Mouse (Mus musculus) limb, embryonic 12.5 days (tissue): ENCODE measurements at regions not wholly inside any gene's neighbourhood (a gene's known extent, or its start where the extent isn't known, plus 50 kb on each side); places are given as distances from the start of the nearest gene placed in this dataset.

Experiments
- ATAC-seq: fragments of 200-750 bp; cut with Nextera tagmentation; 2 replicates; pipeline ENCODE4 v1.8.0; 2017; ENCODE audit warnings: low read depth, moderate TSS enrichment; ENCODE audit not compliant: insufficient number of reproducible peaks, insufficient read depth, low FRiP score, low TSS enrichment
- H3K27ac ChIP-seq: fragments of 300-500 bp; sonication (generic); 2 replicates; pipeline ENCODE4 v1.5.1; 2016; ENCODE audit warnings: mild to moderate bottlenecking, moderate library complexity
- H3K27me3 ChIP-seq: fragments of 300-500 bp; sonication (generic); 2 replicates; pipeline ENCODE4 v1.6.1; 2016; ENCODE audit warnings: mild to moderate bottlenecking, moderate library complexity
- H3K36me3 ChIP-seq: fragments of 300-500 bp; sonication (generic); 2 replicates; pipeline ENCODE4 v1.6.1; 2016; ENCODE audit warnings: mild to moderate bottlenecking, moderate library complexity
- H3K4me1 ChIP-seq: fragments of 300-500 bp; sonication (generic); replicated peaks from 2 replicates; pipeline ENCODE4 v1.6.1; 2016
- H3K4me2 ChIP-seq: fragments of 300-500 bp; sonication (generic); 2 replicates; pipeline ENCODE4 v1.6.1; 2016; ENCODE audit warnings: mild to moderate bottlenecking, moderate library complexity
- H3K4me3 ChIP-seq: fragments of 300-500 bp; sonication (generic); replicated peaks from 2 replicates; pipeline ENCODE4 v1.5.1; 2016; ENCODE audit warnings: mild to moderate bottlenecking
- H3K9ac ChIP-seq: fragments of 300-500 bp; sonication (generic); replicated peaks from 2 replicates; pipeline ENCODE4 v1.6.1; 2016; ENCODE audit warnings: mild to moderate bottlenecking, moderate library complexity
- H3K9me3 ChIP-seq: fragments of 300-500 bp; sonication (generic); 2 replicates; pipeline ENCODE4 v1.6.1; 2016; ENCODE audit warnings: mild to moderate bottlenecking, moderate library complexity
- WGBS: fragments of 180-500 bp; shearing (Covaris S2); methylation state at CpG from one replicate; pipeline ENCODE4 v1.1.7; 2016; 5-methylcytosine and 5-hydroxymethylcytosine counted together

- no peaks in the 10 kb centered on the region for H3K9me3 ChIP-seq
- H3K36me3 ChIP-seq = no peaks in the 10 kb centered on the region
- H3K4me2 ChIP-seq = no peak overlapping the region
- no peaks in the 10 kb centered on the region for H3K4me1 ChIP-seq
- no peak for ATAC-seq
- H3K9ac ChIP-seq = no peak overlapping the region
- H3K4me3 ChIP-seq = no peak overlapping the region
- H3K27ac ChIP-seq = no peak overlapping the region
- peaks cover 18% of the 10 kb centered on the region; the same call in 1 of the 2 replicates for H3K27me3 ChIP-seq
- WGBS = 79% methylated on average over 4 of the region's 4 CpGs
Measured at GRCm38 (mm10) chr13:53924433-53924832, 131.1 kb downstream of the Drd1 start.

- no peaks in the 10 kb centered on the region for H3K4me1 ChIP-seq
- 70% methylated on average over 7 of the region's 7 CpGs for WGBS
- H3K27ac ChIP-seq = no peak overlapping the region
- no peak overlapping the region for H3K9ac ChIP-seq
- no peak overlapping the region for H3K4me2 ChIP-seq
- H3K4me3 ChIP-seq = no peak overlapping the region
- H3K27me3 ChIP-seq = peaks cover 18% of the 10 kb centered on the region; the same call in 1 of the 2 replicates
- no peaks in the 10 kb centered on the region for H3K9me3 ChIP-seq
- H3K36me3 ChIP-seq = no peaks in the 10 kb centered on the region
- ATAC-seq = no peak
Measured at GRCm38 (mm10) chr13:53923721-53924374, 131.7 kb downstream of the Drd1 start.

- Histone ChIP-seq H3K36me3 (no peaks in the 10 kb centered on the region), H3K9me3 (no peaks in the 10 kb centered on the region), H3K4me1 (no peaks in the 10 kb centered on the region), H3K9ac (no peak overlapping the region), H3K27ac (no peak overlapping the region), H3K27me3 (peaks cover 16% of the 10 kb centered on the region; the same call in 1 of the 2 replicates), H3K4me3 (no peak overlapping the region), H3K4me2 (no peak overlapping the region)
- no peak for ATAC-seq
- WGBS = 80% methylated on average over 5 of the region's 5 CpGs
Measured at GRCm38 (mm10) chr13:53921796-53922195, 133.7 kb downstream of the Drd1 start.

- no peak overlapping the region for H3K27ac ChIP-seq
- no peaks in the 10 kb centered on the region for H3K36me3 ChIP-seq
- H3K27me3 ChIP-seq = peaks cover 12% of the 10 kb centered on the region; the same call in 1 of the 2 replicates
- WGBS = 60% methylated on average over 5 of the region's 5 CpGs
- no peaks in the 10 kb centered on the region for H3K4me1 ChIP-seq
- H3K9me3 ChIP-seq = no peaks in the 10 kb centered on the region
- H3K9ac ChIP-seq = no peak overlapping the region
- ATAC-seq = no peak
- no peak overlapping the region for H3K4me3 ChIP-seq
- H3K4me2 ChIP-seq = no peak overlapping the region
Measured at GRCm38 (mm10) chr13:53919851-53920381, 135.6 kb downstream of the Drd1 start.

- no peak overlapping the region for H3K27ac ChIP-seq
- no peak overlapping the region for H3K4me3 ChIP-seq
- H3K4me1 ChIP-seq = no peaks in the 10 kb centered on the region
- H3K27me3 ChIP-seq = no peaks in the 10 kb centered on the region; the same call in 1 of the 2 replicates
- H3K9ac ChIP-seq = no peak overlapping the region
- no peak for ATAC-seq
- WGBS = 88% methylated on average over 8 of the region's 8 CpGs
- no peak overlapping the region for H3K4me2 ChIP-seq
- no peaks in the 10 kb centered on the region for H3K9me3 ChIP-seq
- no peaks in the 10 kb centered on the region for H3K36me3 ChIP-seq
Measured at GRCm38 (mm10) chr13:53915456-53915855, 140.0 kb downstream of the Drd1 start.

- H3K9ac ChIP-seq = no peak overlapping the region
- H3K4me1 ChIP-seq = no peaks in the 10 kb centered on the region
- no peak overlapping the region for H3K4me2 ChIP-seq
- no peak overlapping the region for H3K4me3 ChIP-seq
- 85% methylated on average over 11 of the region's 11 CpGs for WGBS
- H3K36me3 ChIP-seq = no peaks in the 10 kb centered on the region
- H3K9me3 ChIP-seq = no peaks in the 10 kb centered on the region
- H3K27ac ChIP-seq = no peak overlapping the region
- H3K27me3 ChIP-seq = no peaks in the 10 kb centered on the region; the same call in 1 of the 2 replicates
- ATAC-seq = no peak
Measured at GRCm38 (mm10) chr13:53914434-53914833, 141.1 kb downstream of the Drd1 start.

- Histone ChIP-seq H3K27ac (no peak overlapping the region), H3K27me3 (no peaks in the 10 kb centered on the region; the same call in 1 of the 2 replicates), H3K4me1 (no peaks in the 10 kb centered on the region), H3K4me3 (no peak overlapping the region), H3K9ac (no peak overlapping the region), H3K9me3 (no peaks in the 10 kb centered on the region), H3K36me3 (no peaks in the 10 kb centered on the region), H3K4me2 (no peak overlapping the region)
- no peak for ATAC-seq
- WGBS = 73% methylated on average over 10 of the region's 10 CpGs
Measured at GRCm38 (mm10) chr13:53913501-53913900, 142.0 kb downstream of the Drd1 start.

- H3K9me3 ChIP-seq = no peaks in the 10 kb centered on the region
- no peak for ATAC-seq
- no peaks in the 10 kb centered on the region for H3K4me1 ChIP-seq
- no peak overlapping the region for H3K4me2 ChIP-seq
- no peaks in the 10 kb centered on the region for H3K36me3 ChIP-seq
- no peak overlapping the region for H3K9ac ChIP-seq
- no peaks in the 10 kb centered on the region; the same call in 1 of the 2 replicates for H3K27me3 ChIP-seq
- H3K4me3 ChIP-seq = no peak overlapping the region
- WGBS = 73% methylated on average over 3 of the region's 3 CpGs
- no peak overlapping the region for H3K27ac ChIP-seq
Measured at GRCm38 (mm10) chr13:53911846-53912245, 143.7 kb downstream of the Drd1 start.

GRCm38 (mm10) chr13:53911261-53911660 is 144.2 kb downstream of the Drd1 start:
- no peak overlapping the region for H3K9ac ChIP-seq
- H3K4me2 ChIP-seq = no peak overlapping the region
- WGBS = 80% methylated on average over 8 of the region's 8 CpGs
- H3K9me3 ChIP-seq = no peaks in the 10 kb centered on the region
- no peak overlapping the region for H3K4me3 ChIP-seq
- no peaks in the 10 kb centered on the region for H3K27me3 ChIP-seq
- H3K4me1 ChIP-seq = no peaks in the 10 kb centered on the region
- no peak for ATAC-seq
- H3K36me3 ChIP-seq = no peaks in the 10 kb centered on the region
- no peak overlapping the region for H3K27ac ChIP-seq

GRCm38 (mm10) chr13:53910251-53910650 is 145.3 kb downstream of the Drd1 start:
- WGBS = 86% methylated on average over 4 of the region's 4 CpGs
- Histone ChIP-seq H3K4me3 (no peak overlapping the region), H3K4me2 (no peak overlapping the region), H3K9ac (no peak overlapping the region), H3K36me3 (no peaks in the 10 kb centered on the region), H3K4me1 (no peaks in the 10 kb centered on the region), H3K27ac (no peak overlapping the region), H3K9me3 (no peaks in the 10 kb centered on the region), H3K27me3 (no peaks in the 10 kb centered on the region)
- ATAC-seq = no peak

GRCm38 (mm10) chr13:53904471-53904870 is 151.0 kb downstream of the Drd1 start:
- H3K36me3 ChIP-seq = no peaks in the 10 kb centered on the region
- WGBS = 76% methylated on average over 8 of the region's 8 CpGs
- no peak for ATAC-seq

GRCm38 (mm10) chr13:53903626-53904025 is 151.9 kb downstream of the Drd1 start:
- no peak overlapping the region for H3K4me2 ChIP-seq
- H3K4me3 ChIP-seq = no peak overlapping the region
- no peak overlapping the region for H3K27ac ChIP-seq
- no peak for ATAC-seq
- no peak overlapping the region for H3K9ac ChIP-seq
- no peaks in the 10 kb centered on the region for H3K4me1 ChIP-seq
- WGBS = 73% methylated on average over 7 of the region's 7 CpGs
- H3K36me3 ChIP-seq = no peaks in the 10 kb centered on the region
- H3K27me3 ChIP-seq = peaks cover 8% of the 10 kb centered on the region; the same call in 1 of the 2 replicates
- H3K9me3 ChIP-seq = no peaks in the 10 kb centered on the region

More at GRCm38 (mm10) chr13:53904471-53904870, 151.0 kb downstream of the Drd1 start:
- Histone ChIP-seq H3K27ac (no peak overlapping the region), H3K4me3 (no peak overlapping the region), H3K9me3 (no peaks in the 10 kb centered on the region), H3K27me3 (peaks cover 8% of the 10 kb centered on the region; the same call in 1 of the 2 replicates), H3K4me2 (no peak overlapping the region), H3K9ac (no peak overlapping the region), H3K4me1 (no peaks in the 10 kb centered on the region)
